Mouse (Mus musculus) testis, adult 2 months (tissue): ENCODE results near the gene Bad. TPM values are rescaled to one million over a fixed set of nuclear protein-coding genes. Genes with fewer than 3 reads are reported as not detected.
A peak's percentile ranks its signal among the peaks of the same experiment; 100 is the strongest.

Experiments used
- H3K27ac ChIP-seq: fragments of 200-500 bp; 2 replicates; pipeline ENCODE4 v1.5.1; 2012; ENCODE audit warnings: low read depth, low read length; ENCODE audit not compliant: control insufficient read depth, insufficient read depth
- H3K27me3 ChIP-seq: fragments of 200-500 bp; 2 replicates; pipeline ENCODE4 v1.6.1; 2012; ENCODE audit warnings: mild to moderate bottlenecking, low read length, moderate library complexity; ENCODE audit not compliant: control insufficient read depth, insufficient read depth
- H3K36me3 ChIP-seq: fragments of 200-500 bp; 2 replicates; pipeline ENCODE4 v1.6.1; 2012; ENCODE audit warnings: mild to moderate bottlenecking, low read length; ENCODE audit not compliant: control insufficient read depth, insufficient read depth
- H3K4me1 ChIP-seq: fragments of 200-500 bp; 2 replicates; pipeline ENCODE4 v1.6.1; 2012; ENCODE audit warnings: low read length; ENCODE audit not compliant: control insufficient read depth, insufficient read depth
- H3K4me3 ChIP-seq: fragments of 200-500 bp; 2 replicates; pipeline ENCODE4 v1.5.1; 2012; ENCODE audit warnings: low read depth, mild to moderate bottlenecking, low read length, moderate library complexity, mixed read lengths; ENCODE audit not compliant: control insufficient read depth
- CTCF ChIP-seq: fragments of 200-500 bp; IDR thresholded peaks from 2 replicates; pipeline ENCODE4 v1.5.1; 2012; ENCODE audit warnings: low read depth, mild to moderate bottlenecking, inconsistent platforms, low read length, moderate library complexity; ENCODE audit not compliant: control insufficient read depth, insufficient read depth, insufficient replicate concordance
- POLR2A ChIP-seq: fragments of 200-500 bp; IDR thresholded peaks from 2 replicates; pipeline ENCODE4 v1.6.1; 2012; ENCODE audit warnings: low read depth, mild to moderate bottlenecking, inconsistent platforms, low read length, moderate library complexity; ENCODE audit not compliant: control insufficient read depth
- polyA plus RNA-seq: library from polyadenylated mRNA; depleted of rRNA; stranded (reverse); fragments of >200 nt; gene quantifications from 2 replicates; pipeline ENCODE4 v1.2.3, GENCODE M21; 2012

The Bad gene
- polyA plus RNA-seq, 1 experiment = 78.8 TPM

DNA sequence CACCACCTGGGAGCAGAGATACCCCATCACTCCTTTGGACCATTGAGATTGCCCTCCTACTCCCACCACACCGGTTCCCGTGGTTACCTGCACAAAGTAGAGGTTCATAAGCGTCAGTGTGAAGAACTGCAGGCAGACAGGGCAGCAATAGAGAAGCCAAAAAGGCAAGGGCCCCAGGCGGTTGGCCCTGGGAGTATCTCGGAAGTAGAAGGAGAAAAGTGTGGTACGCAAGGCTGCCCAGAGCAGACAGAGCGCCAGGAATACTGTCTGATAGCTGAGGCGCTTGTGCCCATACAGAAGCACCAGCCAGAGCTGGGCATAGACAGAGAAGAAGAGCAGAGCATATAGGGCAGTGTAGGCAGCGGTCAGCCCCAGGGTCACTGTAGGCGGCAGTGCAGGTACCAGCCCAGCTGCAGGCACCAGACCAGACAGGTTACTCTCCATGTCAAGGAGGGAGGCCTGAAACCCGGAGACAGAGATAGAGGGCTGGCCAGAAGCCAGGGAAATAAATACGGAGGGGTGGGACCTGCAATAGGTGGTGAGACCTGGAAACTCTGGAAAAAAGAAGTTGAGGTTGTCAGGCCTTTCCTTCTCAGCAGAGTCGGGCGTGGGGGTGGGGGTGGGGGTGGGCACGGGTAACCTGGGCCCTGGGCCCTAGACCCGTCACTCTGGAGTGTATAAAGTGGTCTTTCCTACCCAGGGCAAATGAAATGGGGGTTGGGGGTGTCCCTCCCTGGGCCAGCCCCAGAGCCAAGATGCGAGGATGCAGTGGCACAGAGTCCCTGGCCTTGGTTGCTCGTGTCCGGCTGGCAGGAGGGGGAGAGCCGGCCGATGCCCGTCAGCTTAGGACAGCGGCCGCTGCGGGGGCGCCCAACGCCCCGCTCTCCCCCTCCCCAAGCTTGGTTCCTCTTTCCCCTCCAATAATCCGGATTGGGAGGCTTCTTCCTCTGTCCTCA lies 987 bp upstream of the Bad start:
- no peaks in the 10 kb centered on the region for H3K36me3 ChIP-seq
- H3K4me1 ChIP-seq = peaks cover 18% of the 10 kb centered on the region
- TF ChIP-seq POLR2A (no peak), CTCF (no peak)
- no peaks in the 10 kb centered on the region for H3K27me3 ChIP-seq
- peak overlapping the region; percentile 90 for H3K27ac ChIP-seq
- H3K4me3 ChIP-seq = peak overlapping the region; percentile 94

DNA sequence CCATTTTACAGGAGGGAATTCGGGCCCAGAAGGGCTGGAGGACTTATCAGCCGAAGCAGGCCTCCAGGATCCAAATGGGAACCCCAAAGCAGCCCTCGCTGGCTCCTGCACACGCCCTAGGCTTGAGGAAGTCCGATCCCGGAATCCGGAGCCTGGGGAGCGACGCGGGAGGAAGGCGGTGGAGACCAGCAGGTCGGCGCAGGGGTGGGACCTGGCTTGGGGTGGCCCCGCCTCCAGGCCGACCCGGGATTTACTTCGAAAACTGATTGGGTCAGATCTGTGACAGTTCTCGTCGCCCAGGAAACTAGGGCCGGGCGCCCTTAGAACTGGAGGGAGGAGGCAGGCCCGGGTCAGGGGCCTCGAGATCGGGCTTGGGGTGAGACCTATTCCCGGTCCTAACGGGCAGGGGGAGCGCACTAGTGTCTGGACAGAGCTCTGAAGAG lies 609 bp downstream of the Bad start, which contains the start of gene Gpr137:
Gpr137 (minus strand) TSS at position 232 of the 443 bp plus-strand sequence.
- peaks cover 18% of the 10 kb centered on the region for H3K4me1 ChIP-seq
- H3K27me3 ChIP-seq = no peaks in the 10 kb centered on the region
- peak; percentile 70; the same call in 1 of the 2 replicates for TF ChIP-seq POLR2A
- TF ChIP-seq CTCF = no peak
- H3K27ac ChIP-seq = peak within 1 kb of the TSS; percentile 93
- H3K4me3 ChIP-seq = peak within 1 kb of the TSS; percentile 94
- H3K36me3 ChIP-seq = no peaks in the 10 kb centered on the region

DNA sequence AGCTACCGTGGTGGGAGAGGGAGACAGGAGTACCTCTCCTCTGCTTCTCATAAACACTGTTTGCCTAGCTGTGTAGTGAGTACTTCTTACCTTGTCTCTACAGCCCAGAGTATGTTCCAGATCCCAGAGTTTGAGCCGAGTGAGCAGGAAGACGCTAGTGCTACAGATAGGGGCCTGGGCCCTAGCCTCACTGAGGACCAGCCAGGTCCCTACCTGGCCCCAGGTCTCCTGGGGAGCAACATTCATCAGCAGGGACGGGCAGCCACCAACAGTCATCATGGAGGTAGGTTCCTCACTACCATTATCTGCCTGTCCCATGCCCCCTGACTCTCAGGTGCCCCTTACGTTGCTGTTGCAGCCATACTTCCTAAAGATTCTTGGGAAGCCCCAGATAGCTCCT lies 1.1 kb downstream of the Bad start:
- TF ChIP-seq POLR2A = no peak
- no peak for TF ChIP-seq CTCF
- Histone ChIP-seq H3K4me3 (peak overlapping the region; percentile 94), H3K27me3 (no peaks in the 10 kb centered on the region), H3K4me1 (peaks cover 17% of the 10 kb centered on the region), H3K27ac (peak overlapping the region; percentile 83), H3K36me3 (no peaks in the 10 kb centered on the region)

DNA sequence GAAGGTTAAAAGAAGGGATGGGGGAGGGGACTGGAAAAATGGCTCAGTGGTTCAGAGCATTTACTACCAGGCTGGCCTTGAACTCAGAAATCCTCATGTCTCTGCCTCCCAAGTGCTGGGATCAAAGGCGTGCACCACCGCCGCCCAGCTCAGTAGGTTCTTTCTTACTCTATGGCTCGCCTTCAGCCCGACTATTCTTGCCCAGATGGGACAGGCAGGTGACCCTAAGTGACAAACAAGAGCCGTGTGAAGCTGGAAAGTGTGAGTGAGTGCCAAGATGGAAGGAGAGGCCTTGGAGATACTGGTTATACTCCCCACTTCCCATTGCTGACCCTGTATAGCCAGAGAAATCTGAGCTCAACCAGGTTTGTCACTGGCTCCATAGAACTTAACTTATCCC lies 2.0 kb downstream of the Bad start:
- H3K27ac ChIP-seq = no peak overlapping the region
- H3K36me3 ChIP-seq = no peaks in the 10 kb centered on the region
- H3K27me3 ChIP-seq = no peaks in the 10 kb centered on the region
- no peak overlapping the region for H3K4me3 ChIP-seq
- H3K4me1 ChIP-seq = peaks cover 13% of the 10 kb centered on the region
- TF ChIP-seq CTCF (no peak), POLR2A (no peak)

DNA sequence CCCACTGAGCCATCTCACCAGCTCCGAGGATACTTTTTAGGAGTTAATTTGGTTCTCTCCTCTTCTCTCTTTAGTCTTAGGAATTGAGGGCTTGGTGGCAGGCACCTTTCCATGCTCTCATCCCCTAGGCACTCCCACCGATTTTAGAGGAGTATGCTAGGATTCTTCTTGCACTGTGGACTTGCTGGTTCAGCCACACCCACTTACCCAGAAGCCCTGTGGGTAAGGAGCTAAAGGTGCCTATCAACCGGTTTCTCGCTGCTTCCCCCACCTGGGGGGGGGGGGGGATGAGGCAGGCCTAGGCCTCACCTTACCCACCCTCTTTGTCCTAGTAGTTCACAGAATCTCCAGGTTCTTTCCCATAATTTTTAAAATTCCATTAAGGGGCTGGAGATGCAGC lies 6.1 kb downstream of the Bad start:
- Histone ChIP-seq H3K4me1 (peaks cover 20% of the 10 kb centered on the region), H3K4me3 (no peak overlapping the region), H3K27me3 (no peaks in the 10 kb centered on the region), H3K36me3 (no peaks in the 10 kb centered on the region), H3K27ac (no peak overlapping the region)
- TF ChIP-seq POLR2A = no peak
- TF ChIP-seq CTCF = no peak

DNA sequence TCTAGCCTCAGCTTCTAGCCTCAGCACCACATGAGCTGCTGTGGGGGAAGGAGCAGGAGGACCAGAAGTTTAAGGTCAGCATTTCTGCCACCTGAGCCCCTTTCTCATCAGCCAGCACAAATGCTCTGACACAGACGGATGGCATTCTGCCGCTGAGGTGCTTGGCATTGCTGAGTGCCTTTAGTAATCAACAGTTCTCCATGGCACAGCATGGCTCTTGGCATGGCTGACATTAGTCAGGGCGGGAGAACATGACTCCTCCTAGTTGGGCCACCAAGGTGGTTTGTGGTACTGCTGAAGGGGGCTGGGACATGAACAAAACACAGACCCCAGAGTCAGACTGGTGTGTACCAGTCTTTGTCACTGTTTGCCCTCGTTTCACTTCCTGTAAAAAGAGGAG lies 6.5 kb downstream of the Bad start:
- H3K4me1 ChIP-seq = peaks cover 20% of the 10 kb centered on the region
- no peak overlapping the region for H3K4me3 ChIP-seq
- TF ChIP-seq CTCF (no peak), POLR2A (no peak)
- H3K27ac ChIP-seq = no peak overlapping the region
- no peaks in the 10 kb centered on the region for H3K36me3 ChIP-seq
- no peaks in the 10 kb centered on the region for H3K27me3 ChIP-seq

DNA sequence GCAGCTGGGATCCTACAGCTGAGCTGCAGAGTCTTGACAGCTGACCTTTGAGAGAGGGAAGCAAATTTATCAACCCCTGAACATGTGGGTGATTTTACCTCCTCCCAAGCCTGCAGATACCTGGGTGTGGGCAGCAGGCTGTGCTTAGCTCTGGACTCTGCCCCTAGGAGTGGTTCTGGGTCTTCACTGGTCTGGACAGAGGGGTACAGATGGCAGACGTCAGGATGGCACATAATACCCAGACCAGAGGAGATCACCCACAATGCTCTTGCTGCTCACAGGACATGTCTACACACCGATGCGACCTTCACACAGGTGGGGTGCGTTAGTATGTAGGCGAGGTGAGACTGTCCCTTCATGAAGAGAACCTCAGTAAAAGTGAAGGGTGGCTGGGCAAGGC lies 7.9 kb downstream of the Bad start:
- Histone ChIP-seq H3K36me3 (no peaks in the 10 kb centered on the region), H3K27me3 (no peaks in the 10 kb centered on the region), H3K4me3 (no peak overlapping the region), H3K27ac (no peak overlapping the region), H3K4me1 (peaks cover 18% of the 10 kb centered on the region)
- TF ChIP-seq POLR2A (no peak), CTCF (no peak)
